Mouse (Mus musculus) spleen, postnatal 36 days (tissue): ENCODE measurements around the gene Krtap12-1.
"Not testable (repeated sequence)": the region's sequence is repeated elsewhere in the genome, so short reads cannot be mapped to it uniquely, and the experiment has no call there.

Source experiments
- DNase-seq, 2 experiments: peaks; one replicate each; pipeline ENCODE4 v3.0.0; 2022; ENCODE audit warnings: low spot score in 2 of 2, mixed read lengths in 1 of 2

Gene Krtap12-1

DNA sequence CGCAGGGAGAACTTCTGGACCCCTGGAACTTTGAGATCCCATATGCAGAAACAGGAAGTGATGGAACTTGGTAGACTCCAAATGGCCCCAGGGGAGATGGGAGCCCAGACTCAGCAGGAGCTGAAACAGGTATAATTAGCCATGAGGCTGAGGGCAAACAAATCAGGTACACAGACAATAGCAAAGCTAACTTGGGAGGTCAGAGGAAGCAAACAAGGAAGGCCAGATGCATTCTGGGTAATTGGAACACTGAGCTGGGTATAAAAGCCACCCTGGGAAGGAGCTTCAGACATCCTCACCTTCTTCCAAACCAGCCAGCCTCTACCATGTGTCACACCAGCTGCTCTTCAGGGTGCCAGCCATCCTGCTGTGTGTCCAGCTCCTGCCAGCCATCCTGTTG is at the start of gene Krtap12-1:
Gene Krtap12-1 (plus strand): TSS at position 301 of the 400 bp plus-strand sequence.
- not testable (repeated sequence) for DNase-seq

DNA sequence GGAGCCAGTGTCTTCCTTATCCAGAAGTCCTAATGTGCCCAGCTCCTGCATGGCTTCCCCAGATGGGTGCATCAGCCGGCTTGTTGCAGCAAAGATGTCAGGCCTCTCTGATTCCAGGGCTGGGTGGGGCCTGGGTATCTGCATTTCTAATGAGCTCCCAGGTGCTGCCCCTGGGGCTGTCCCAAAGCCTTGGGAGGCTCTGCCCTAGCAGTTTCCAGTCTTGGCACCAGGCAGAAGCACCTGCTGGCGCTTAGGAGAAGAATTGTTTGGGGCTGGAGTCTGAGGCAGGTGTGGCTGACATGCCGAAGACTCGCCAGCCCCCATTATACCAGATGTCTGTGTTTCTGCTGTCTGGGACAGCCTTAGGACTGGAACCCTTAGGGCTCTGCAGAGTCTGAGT is 49.7 kb upstream of the Krtap12-1 start:
- DNase-seq, result peak in 1 of 2 experiments; percentile 21

DNA sequence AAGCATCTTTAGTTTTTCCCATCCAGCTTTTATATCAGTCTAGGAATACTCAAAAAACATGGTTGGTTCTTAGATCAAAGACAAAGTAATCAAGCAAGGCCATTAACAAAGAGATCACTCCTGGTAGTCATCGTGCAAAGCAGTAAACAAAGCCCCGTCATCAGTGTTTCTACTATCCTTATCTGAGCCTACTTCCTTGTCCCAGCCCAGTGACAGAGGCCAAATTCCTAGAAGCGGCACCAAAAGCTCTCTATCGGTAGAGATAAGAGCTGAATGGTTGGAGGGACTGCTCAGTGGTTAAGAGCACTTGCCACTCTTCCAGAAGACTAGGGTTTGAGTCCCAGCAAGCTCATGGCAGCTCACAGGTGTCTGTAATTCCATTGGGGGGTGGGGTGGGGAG is 48.9 kb upstream of the Krtap12-1 start:
- DNase-seq, result no peak

DNA sequence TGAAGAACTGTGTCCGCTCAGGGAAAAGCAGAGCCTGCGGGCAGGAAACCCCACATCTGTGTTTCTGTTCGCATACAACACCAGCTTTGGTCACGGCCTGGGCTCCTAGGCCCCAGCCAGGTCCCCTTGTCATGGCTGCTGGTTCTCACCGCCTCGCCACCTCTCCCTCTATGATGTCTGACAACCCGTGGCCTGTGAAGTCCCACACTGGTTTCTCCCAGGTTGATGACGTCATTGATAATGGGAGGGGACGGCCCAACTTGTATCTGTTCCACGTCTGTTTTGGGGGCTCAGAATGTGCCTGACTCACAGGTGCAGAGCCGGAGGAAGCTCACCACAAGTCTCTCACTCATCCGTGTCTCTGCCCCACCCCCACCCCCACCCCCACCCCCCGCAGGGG is 46.6 kb upstream of the Krtap12-1 start:
- peak; percentile 67 to 68 for DNase-seq

DNA sequence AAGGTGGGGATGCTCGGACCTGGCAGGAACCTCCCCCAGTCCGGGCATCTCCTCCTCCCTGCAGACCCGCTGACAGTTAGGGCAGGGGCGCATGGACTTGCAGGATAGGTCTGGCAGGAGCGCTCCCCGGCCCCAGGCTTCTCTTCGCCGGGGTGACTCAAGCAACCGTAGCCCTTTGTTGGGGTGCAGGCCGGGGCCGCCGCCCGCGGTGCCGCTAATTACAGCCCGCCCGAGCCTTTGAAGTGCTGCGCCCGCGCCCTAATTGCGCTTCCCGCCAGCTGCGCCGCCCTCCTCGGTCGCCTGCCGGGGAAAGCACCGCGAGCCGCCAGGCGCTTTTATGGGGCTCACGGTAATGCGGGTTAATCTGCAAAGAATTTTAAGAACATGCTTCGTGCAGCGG is 42.8 kb upstream of the Krtap12-1 start:
- peak; percentile 31 to 40 for DNase-seq

DNA sequence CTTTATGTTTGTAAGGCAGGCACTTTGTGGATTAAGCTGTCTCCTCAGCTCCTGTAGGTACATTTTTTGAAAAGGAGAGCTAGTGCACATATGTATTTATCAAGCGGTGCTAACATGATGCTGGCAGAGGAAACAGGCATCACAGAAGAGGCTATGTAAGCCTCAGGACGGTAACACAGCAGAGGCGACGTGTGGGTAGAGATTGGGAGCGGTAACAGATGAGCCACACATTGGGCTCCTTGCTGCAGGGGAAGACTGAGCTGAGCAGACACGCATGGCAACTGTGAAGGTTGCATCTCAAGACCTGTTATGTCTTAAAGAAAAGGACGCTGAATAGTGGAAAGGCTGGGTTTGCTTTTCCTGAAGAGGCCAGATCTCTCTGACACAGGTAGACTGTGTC is 37.4 kb upstream of the Krtap12-1 start:
- no peak for DNase-seq

DNA sequence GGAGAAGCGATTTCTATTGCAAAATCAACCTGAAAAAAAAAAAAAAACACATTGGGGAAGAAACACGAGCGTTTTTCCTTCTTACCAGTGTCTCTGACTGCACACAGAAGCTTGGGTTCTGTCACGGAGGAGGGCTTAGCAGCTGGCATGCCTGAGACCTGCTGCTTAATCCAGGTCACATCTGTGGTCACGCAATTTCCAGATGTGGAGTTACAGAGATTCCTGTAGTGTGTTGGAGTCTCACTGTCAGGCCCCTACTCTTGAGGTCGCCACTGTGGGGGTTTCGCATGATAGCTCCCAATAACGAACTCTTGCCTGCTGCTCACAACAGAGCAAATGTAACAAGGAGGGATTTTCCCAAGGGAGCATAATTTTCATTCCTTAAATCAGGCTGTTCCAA is 36.2 kb upstream of the Krtap12-1 start:
- DNase-seq, result no peak

DNA sequence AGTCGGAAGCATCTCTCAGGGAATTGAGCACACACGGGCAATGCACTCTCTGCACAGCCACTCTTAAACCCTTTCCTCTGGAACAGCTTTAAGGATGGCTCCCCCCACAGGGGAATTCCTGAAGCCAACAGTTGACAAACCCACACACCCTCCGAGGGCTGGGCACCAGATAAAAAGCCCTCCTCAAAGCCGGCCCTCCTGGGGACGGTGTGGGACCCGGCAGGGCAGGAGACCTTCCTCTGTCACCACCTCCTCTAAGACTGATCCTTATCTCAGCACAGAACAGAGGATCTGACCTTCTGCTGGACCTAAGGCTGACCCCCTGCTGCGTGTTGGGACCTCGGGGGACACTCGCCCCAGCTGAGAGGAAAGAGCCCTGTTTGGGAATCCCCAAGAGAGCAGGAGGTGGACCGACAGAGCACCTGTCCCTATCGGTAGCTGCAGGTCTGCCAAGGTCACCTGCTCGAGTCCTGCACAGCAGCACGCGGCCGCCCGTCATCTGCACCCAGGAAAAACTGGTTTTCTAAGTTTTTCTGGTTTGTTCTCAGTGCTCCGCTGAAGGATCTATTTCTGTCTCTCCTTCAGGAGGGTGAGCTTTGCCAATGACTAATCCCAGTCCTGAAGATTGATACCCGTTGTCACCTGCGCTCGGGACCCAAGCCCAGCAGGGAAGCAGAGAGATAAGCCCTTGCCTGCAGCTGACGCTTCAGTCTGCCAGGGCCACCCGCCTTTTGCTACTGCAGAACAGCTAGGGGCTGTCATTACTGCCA is 34.3 kb upstream of the Krtap12-1 start, which contains the start of gene Tspear:
Gene Tspear (plus strand): TSS at position 675 of the 770 bp plus-strand sequence.
- no peak for DNase-seq

DNA sequence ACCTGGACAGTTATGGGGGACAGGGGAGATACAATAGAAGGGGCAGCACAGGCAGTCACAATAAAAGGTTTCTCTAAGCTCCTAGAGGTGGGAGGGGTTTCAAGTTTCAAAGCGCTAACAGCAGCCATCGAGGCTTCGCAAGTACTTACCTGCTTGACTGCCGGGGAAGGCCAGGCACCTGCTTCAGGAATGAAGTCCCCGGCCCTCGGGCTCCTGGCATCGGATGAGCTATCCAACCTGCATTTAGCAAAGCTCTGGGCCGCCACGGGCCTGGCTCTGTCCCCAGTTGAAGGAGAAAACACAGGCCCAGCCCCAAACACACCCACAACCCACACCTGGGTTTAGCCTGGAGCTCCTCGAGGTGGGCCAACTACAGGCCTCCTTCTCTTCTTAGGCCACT is 33.4 kb upstream of the Krtap12-1 start:
- DNase-seq, result no peak

DNA sequence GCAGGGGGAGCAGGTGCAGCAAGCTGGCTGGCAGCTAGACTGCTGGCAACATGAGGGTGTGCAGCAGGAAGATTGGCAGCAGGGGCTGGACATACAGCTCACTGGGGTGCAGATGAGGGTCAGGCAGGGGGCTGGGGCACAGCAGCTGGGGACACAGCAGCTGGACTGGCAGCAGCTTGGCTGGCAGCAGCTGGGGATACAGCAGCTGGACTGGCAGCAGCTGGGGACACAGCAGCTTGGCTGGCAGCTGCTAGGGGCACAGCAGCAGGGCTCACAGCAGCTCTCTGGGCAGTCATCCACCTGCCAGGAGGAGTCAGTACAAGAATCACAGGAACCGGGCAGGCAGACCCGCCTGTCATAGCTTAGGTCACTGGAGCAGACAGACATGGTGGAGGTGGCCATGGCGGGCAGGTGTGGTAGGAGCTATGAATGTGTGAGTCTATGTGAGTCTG is 30.0 kb upstream of the Krtap12-1 start, which contains the start of gene Gm19402:
Gene Gm19402 (minus strand): TSS at position 402 of the 452 bp plus-strand sequence.
- not testable (repeated sequence) for DNase-seq

DNA sequence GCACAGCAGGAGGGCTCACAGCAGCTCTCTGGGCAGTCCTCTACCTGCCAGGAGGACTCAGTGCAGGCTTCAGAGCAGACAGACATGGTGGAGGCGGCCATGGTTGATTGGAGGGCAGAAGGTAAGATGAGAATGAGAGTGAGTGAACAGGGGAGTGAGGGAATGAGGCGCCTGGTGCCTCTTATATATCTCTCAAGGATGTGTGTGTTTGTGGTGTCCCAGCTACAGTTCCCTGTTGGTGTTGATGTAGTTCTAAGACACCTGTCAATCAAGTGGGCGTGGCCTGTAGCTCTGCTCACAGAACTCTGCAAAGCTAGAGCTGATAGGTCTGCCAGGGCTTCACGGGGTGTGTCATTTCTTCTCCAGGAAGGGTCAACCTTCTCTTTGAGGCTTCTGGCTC is 23.3 kb upstream of the Krtap12-1 start, which contains the start of gene Gm9508:
Gene Gm9508 (minus strand): TSS at position 101 of the 400 bp plus-strand sequence.
- DNase-seq, result no peak

DNA sequence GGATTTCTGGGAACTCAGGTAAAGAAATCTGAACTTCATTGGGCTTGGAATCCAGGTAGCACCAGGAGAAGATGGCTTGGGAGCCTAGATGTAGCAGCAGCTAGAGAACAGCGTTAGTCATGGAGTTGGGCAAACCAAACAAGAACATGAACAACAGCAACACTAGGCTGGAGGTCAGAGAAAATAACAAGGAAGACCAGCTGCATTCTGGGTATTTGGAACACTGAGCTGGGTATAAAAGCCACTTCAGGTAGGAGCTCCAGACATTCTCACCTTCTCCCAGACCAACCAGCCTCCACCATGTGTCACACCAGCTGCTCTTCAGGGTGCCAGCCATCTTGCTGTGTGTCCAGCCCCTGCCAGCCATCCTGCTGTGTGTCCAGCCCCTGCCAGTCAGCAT is 14.1 kb upstream of the Krtap12-1 start, which contains the start of gene Gm10272:
Gene Gm10272 (plus strand): TSS at position 301 of the 400 bp plus-strand sequence.
- DNase-seq, result no peak

DNA sequence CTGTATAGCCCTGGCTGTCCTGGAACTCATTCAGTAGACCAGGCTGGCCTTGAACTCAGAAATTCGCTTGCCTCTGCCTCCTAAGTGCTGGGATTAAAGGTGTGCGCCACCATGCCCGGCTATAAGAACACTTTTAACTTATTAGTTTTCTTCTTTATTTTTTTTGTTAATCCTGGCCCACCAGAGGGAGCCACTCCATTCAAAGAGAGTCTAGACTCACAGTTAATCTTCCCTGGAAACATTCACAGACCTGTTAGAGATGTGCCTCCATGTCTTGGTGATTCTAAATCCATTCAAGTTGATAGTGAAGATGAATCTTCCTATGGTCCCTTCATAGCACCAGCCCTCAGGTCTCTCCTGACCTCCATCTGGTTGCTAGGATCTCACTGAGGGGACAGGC is 10.6 kb upstream of the Krtap12-1 start:
- DNase-seq, result no peak

DNA sequence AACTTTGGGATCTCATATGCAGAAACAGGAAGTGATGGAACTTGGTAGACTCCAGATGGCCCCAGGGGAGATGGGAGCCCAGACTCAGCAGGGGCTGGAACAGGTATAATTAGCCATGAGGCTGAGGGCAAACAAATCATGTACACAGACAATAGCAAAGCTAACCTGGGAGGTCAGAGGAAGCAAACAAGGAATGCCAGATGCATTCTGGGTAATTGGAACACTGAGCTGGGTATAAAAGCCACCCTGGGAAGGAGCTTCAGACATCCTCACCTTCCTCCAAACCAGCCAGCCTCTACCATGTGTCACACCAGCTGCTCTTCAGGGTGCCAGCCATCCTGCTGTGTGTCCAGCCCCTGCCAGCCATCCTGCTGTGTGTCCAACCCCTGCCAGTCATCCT is 9.2 kb upstream of the Krtap12-1 start, which contains the start of gene Gm10024:
Gene Gm10024 (plus strand): TSS at position 301 of the 400 bp plus-strand sequence.
- not testable (repeated sequence) for DNase-seq

DNA sequence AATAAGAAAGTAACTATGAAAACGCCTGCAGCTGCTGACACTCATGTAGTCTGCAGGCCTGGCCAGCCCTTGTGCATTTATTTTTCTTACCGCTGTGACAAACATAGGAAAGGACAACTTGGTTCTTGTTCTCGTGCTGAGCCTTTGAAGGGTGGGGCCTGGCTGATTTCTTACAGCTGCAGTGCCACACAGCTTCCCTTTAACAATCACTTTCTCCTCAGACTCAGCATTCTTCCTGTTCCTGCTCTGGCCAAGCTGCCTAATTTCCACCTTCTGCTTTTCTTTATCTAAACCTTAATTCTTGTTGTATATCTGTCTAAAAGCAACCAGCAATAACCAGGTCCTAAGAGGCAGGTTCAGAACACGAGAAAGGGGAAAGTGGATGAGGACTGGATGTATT is 6.7 kb upstream of the Krtap12-1 start:
- no peak for DNase-seq

DNA sequence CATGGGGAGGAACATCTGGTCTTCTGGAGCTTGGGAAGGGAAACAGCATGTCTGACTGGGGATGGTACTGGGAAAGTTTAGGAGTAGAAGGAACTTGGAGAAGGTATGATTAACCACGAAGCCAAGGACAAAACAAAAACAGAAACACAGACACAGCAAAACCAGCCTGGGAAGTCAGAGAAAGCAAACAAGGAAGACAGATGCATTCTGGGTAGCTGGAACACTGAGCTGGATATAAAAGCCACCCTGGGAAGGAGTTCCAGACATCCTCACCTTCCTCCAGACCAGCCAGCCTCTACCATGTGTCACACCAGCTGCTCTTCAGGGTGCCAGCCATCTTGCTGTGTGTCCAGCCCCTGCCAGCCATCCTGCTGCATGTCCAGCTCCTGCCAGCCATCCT is 4.9 kb upstream of the Krtap12-1 start, which contains the start of gene Gm10142:
Gene Gm10142 (plus strand): TSS at position 301 of the 400 bp plus-strand sequence.
- no peak for DNase-seq

DNA sequence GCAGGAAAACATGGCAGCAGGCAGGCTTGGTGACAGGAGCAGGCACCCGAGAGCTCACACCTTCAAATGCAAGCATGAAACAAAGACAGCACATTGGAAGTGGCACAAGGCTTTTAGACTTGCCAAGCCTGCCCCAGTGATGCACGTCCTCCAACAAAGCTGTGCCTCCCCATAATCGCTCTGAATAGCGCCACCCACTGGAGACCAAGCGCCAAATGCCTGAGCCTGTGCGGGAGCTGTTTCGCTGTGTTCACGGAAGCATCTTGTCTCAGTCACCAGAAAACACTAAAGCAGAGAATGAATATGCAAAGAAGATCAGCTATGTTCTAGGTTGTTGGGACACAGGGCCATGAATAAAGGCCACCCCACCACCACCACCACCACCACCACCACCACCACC is 4.5 kb downstream of the Krtap12-1 start:
- no peak for DNase-seq

DNA sequence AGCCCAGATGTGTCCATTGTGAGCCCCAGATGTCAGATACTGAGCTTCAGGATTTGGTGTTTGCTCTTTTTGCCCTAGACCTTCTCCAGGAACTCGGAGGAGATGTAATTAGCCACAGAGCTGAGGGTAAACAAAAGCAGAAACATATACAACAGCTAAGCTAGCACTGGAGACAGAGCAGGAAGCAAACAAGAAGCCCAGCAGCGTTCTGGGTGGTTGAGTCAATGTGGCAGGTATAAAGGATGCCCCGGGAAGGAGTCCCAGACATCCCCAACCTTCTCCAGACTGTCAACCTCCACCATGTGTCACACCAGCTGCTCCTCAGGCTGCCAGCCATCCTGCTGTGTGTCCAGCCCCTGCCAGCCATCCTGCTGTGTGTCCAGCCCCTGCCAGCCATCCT is 5.8 kb downstream of the Krtap12-1 start, which contains the start of gene Gm10100:
Gene Gm10100 (plus strand): TSS at position 301 of the 400 bp plus-strand sequence.
- no peak for DNase-seq

DNA sequence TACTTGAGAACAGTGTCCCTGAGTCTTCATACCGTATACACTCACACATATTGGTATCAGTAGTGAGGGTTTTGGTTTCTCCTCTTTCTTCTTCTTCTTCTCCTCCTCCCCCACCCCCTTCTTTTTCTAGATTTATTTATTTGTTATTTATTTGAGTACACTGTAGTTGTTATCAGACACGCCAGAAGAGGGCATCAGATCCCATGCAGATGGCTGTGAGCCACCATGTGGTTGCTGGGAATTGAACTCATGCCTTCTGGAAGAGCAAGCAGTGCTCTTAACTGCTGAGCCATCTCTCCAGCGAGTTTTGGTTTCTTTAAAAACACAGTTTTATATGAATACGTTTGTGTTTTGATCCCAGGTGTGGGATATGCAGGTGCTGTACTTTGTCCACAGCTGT is 7.9 kb downstream of the Krtap12-1 start:
- no peak for DNase-seq

DNA sequence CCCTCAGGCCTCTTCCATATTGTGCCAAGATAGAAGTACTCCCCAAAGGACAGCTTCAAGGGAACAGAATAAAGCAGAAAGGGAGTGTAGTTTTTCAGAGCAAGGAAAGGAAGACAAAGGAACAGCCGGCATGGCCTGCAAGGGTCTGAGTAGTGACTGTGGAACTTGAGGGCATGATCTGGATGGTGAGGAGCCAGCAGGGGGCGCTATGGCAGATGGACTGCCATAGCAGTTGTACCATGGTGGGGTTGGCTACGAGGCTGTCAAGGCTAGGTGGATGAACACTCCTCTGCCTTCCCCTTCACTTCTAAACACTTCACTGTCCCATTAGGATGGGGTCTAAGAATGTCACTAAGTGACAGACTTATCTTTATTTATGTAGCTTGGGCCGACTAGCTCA is 8.8 kb downstream of the Krtap12-1 start:
- no peak for DNase-seq

DNA sequence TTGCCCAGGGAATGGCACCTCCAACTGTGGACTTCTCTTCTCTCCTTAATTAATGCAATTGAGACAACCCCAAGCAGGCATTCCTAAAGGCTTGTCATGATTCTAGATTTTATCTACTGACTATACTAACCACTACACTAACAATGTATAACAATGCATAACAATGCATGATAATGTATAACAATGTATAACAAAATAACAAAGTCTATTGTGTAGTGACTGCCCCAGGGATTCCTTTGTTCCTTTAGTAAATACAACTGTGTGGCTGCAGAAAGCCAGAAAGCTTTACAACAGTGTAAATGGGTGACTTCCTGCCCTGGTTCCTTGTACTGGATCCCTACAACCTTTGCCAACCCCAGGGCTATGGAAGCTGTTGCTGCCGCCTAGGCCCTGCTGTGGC is 15.5 kb downstream of the Krtap12-1 start:
- no peak for DNase-seq

DNA sequence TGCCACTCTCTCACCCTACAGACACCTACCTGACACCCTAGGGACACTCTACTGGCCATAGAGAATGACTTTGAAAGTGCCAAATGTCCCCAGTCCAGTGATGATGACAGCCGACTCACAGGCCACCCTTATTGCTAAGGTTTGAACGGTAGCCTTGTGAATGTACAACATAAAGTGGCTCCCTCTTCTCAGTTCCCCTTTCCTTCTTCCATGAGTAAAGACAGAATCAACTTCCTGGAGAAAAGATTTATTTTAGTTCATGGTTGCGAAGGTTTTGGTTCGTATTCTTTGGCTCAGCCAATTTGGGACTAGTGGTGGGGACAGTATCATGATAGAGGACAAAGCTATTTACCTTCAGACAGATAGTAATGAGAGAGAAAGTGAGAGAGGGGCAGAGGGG is 18.5 kb downstream of the Krtap12-1 start:
- no peak for DNase-seq
